Mouse (Mus musculus) forebrain, embryonic 16.5 days (tissue): ENCODE results near the gene Mthfsd. TPM values are rescaled to one million over a fixed set of nuclear protein-coding genes. Genes with fewer than 3 reads are reported as not detected.

ENCODE experiments used
- ATAC-seq: fragments of 200-750 bp; cut with Nextera tagmentation; 2 replicates; pipeline ENCODE4 v1.8.0; 2017; ENCODE audit warnings: mild to moderate bottlenecking, moderate library complexity
- H3K27ac ChIP-seq: fragments of 300-500 bp; sonication (generic); 2 replicates; pipeline ENCODE4 v1.5.1; 2014; ENCODE audit warnings: low read length, control low read depth
- H3K27me3 ChIP-seq: fragments of 300-500 bp; sonication (generic); replicated peaks from 2 replicates; pipeline ENCODE4 v1.6.1; 2014; ENCODE audit warnings: low read length; ENCODE audit not compliant: control insufficient read depth, insufficient read depth
- H3K36me3 ChIP-seq: fragments of 300-500 bp; sonication (generic); 2 replicates; pipeline ENCODE4 v1.6.1; 2014; ENCODE audit not compliant: control insufficient read depth, insufficient read depth
- H3K4me1 ChIP-seq: fragments of 300-500 bp; sonication (generic); replicated peaks from 2 replicates; pipeline ENCODE4 v1.6.1; 2014; ENCODE audit warnings: low read length; ENCODE audit not compliant: control insufficient read depth, insufficient read depth
- H3K4me2 ChIP-seq: fragments of 300-500 bp; sonication (generic); 2 replicates; pipeline ENCODE4 v1.6.1; 2014; ENCODE audit warnings: mild to moderate bottlenecking, low read length, control low read depth
- H3K4me3 ChIP-seq: fragments of 300-500 bp; sonication (generic); replicated peaks from 2 replicates; pipeline ENCODE4 v1.5.1; 2014; ENCODE audit warnings: mild to moderate bottlenecking, low read length, control low read depth
- H3K9ac ChIP-seq: fragments of 300-500 bp; sonication (generic); replicated peaks from 2 replicates; pipeline ENCODE4 v1.6.1; 2014; ENCODE audit warnings: low read depth, low read length, control low read depth
- H3K9me3 ChIP-seq: fragments of 300-500 bp; sonication (generic); 2 replicates; pipeline ENCODE4 v1.6.1; 2016; ENCODE audit warnings: low read length; ENCODE audit not compliant: control insufficient read depth
- WGBS: fragments of 180-500 bp; shearing (Covaris S2); extraction: QIAGEN DNeasy Blood & Tissue Kit; methylation state at CpG from one replicate; pipeline ENCODE4 v1.1.7; 2014; 5-methylcytosine and 5-hydroxymethylcytosine counted together
- polyA plus RNA-seq: library from polyadenylated mRNA; unstranded; fragments of >200 nt; fragmentation: Nextera tagmentation; extraction: Ambion mirVana; gene quantifications from 2 replicates; pipeline ENCODE4 v1.2.1, GENCODE M21; 2015

The Mthfsd gene
- polyA plus RNA-seq, 1 experiment from 2014 or later: 60.0 TPM

DNA sequence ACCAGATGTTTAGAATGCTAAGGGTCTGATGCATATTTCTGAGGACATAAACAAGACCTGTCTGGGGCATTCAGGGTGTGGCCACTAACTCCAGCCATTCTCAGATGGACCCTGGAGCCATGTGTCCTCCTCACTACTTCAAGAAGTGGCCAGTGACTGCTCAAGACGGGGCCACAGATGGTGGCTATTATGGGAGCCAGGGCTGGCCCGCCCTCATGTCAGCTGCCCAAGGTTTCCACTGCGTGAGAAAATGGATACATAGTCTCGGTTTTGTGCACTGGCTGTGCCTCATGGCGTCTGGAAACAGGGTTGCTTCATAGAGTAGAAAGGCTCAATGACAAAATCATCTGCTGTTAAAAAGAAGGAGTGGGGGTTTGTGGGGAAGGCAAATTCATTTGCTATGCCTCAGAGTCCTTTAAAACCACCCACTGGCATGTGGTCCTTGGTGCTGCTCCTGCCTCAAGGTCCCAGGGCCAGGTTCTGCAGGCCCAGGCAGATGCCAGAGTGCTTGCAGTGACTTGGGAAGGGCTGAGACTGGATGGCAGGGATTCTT lies 24.8 kb upstream of the Mthfsd start:
- no peak overlapping the region for H3K4me2 ChIP-seq
- 75% methylated on average over 5 of the region's 5 CpGs for WGBS

DNA sequence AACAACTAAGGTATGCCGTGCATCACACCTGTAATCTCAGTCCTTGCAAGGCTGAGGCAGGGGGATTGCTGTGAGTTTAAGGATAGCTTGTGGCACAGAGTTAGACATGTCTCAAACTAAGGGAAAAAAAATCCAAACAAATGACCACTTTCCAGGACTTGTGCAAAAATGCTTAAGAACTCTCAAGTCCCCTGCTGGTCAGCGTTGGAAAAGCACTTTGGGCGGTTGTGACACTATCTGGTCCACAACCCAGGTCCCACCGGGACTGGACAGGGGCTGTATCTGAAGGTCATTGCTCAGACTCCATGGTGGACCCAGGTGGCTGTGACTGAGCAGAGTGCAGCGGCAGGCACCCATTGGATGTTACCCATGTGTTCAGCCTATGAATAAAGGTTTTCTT lies 22.3 kb upstream of the Mthfsd start:
- peaks cover 56% of the 10 kb centered on the region for H3K27me3 ChIP-seq
- no peaks in the 10 kb centered on the region for H3K36me3 ChIP-seq
- H3K4me1 ChIP-seq: peaks cover 18% of the 10 kb centered on the region
- no peak overlapping the region for H3K9ac ChIP-seq
- H3K27ac ChIP-seq: no peak overlapping the region
- H3K4me3 ChIP-seq: no peak overlapping the region
- no peaks in the 10 kb centered on the region for H3K9me3 ChIP-seq
- 33% methylated on average over 5 of the region's 5 CpGs for WGBS
- no peak for ATAC-seq
- H3K4me2 ChIP-seq: no peak overlapping the region

More for the DNA sequence above, 24.8 kb upstream of the Mthfsd start:
- H3K4me1 ChIP-seq: peaks cover 13% of the 10 kb centered on the region
- H3K36me3 ChIP-seq: no peaks in the 10 kb centered on the region
- H3K27me3 ChIP-seq: peaks cover 39% of the 10 kb centered on the region
- H3K27ac ChIP-seq: no peak overlapping the region
- no peak for ATAC-seq
- H3K4me3 ChIP-seq: no peak overlapping the region
- H3K9ac ChIP-seq: no peak overlapping the region
- H3K9me3 ChIP-seq: peaks cover 7% of the 10 kb centered on the region; the same call in 1 of the 2 replicates

DNA sequence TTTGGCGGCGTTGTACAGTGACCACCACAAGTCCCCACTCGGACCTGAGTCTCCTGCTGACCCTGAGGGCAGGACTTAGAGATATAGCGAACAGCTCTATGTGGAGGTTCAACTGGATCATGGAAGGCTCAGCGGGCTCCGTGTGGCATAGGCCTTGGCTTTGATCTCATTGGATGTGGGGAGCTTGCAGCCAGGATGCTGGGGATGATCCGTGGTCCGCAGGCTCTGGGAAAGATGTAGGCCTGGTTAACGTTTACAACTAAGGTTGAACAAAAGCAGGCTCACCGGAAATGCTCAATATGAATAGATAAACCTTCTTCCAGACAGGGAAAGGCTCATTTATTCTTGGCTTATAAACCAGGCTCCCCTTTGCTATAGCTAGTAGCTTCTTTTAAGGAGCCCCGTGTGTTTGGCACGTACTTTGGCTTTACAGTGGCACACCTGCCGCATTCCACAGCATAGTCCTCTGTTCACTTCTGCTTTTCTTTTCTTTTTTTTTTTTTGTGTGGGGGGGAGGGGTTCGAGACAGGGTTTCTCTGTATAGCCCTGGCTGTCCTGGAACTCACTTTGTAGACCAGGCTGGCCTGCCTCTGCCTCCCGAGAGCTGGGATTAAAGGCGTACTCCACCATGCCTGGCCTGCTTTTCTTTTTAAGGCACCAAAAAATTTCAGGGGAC lies 21.2 kb upstream of the Mthfsd start:
- Histone ChIP-seq H3K4me1 (peaks cover 21% of the 10 kb centered on the region), H3K36me3 (no peaks in the 10 kb centered on the region), H3K27ac (no peak overlapping the region), H3K27me3 (peaks cover 67% of the 10 kb centered on the region), H3K4me3 (no peak overlapping the region), H3K9me3 (no peaks in the 10 kb centered on the region), H3K4me2 (no peak overlapping the region), H3K9ac (no peak overlapping the region)
- no peak for ATAC-seq
- WGBS: 12% methylated on average over 16 of the region's 16 CpGs

DNA sequence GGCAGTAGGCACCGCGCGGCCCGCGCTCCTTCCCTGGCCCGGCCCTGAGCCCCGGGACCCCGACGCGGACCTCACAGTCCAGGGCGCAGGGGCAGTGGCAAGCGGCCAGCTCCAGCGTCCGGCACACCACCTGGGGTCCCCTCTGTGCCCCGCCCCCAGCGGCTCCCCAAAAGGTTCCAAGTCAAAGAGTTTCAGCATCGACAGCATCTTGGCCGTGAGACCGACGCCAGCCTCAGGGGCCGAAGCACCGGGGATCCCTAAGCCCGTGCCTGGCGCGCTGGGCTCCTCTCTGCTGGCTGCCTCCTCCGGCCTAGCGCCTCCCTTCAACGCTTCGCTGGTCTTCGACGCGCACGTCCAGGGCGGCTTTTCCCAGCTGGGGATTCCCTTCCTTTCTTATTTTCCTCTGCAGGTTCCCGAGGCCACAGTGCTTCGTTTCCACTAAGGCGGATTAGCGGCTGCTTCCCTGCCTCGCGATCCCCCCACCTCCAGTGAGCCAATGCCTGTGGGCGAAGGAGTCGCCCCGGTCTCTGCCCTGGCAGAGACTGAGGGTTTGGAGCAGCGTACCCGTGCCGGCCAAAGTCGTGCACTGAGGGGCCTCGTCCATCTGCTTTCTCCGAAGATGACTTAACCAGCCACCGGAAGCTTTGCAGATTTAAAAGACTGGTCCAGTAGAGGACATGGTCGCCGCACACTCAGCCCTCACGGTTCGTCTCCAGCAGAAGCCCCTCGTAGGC lies 20.5 kb upstream of the Mthfsd start:
- Histone ChIP-seq H3K9ac (no peak overlapping the region), H3K36me3 (no peaks in the 10 kb centered on the region), H3K27ac (no peak overlapping the region), H3K4me3 (0 out of 2 replicates have a peak overlapping the region, but pooled peaks have one; percentile 4), H3K4me2 (peak overlapping the region; percentile 26; the same call in 1 of the 2 replicates), H3K27me3 (peaks cover 74% of the 10 kb centered on the region), H3K4me1 (peaks cover 21% of the 10 kb centered on the region), H3K9me3 (0 out of 2 replicates have a peak, but pooled peaks cover 2% of the 10 kb centered on the region)
- ATAC-seq: no peak
- under 1% methylated on average over 55 of the region's 55 CpGs for WGBS

DNA sequence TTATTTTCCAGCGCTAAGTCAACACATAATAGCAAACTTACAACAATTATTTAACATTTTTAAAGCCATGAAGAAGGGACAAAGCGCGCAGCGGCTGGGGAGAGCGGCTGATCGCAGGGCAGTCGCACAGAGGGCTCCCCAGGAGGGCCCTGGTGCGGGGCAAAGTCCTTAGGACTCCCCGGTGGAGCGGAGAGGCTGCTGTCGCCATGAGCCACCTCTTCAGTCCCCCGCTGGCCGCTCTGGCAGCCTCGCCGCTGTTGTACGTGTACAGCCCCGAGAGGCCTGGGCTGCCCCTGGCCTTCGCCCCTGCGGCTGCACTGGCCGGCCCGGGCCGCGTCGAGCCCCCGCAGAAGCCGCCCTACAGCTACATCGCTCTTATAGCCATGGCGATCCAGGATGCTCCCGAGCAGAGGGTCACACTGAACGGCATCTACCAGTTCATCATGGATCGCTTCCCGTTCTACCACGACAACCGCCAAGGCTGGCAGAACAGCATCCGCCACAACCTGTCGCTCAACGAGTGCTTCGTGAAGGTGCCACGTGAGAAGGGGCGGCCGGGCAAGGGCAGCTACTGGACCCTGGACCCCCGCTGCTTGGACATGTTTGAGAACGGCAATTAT lies 19.7 kb upstream of the Mthfsd start, which contains the start of gene Foxl1:
Gene Foxl1, plus strand, starts transcription at position 185 of the 620 bp plus-strand sequence.
- no peak for ATAC-seq
- Histone ChIP-seq H3K27me3 (peaks cover 82% of the 10 kb centered on the region), H3K9me3 (0 out of 2 replicates have a peak, but pooled peaks cover 2% of the 10 kb centered on the region), H3K27ac (no peak within 1 kb of the TSS), H3K36me3 (no peaks in the 10 kb centered on the region), H3K9ac (no peak within 1 kb of the TSS), H3K4me1 (peaks cover 21% of the 10 kb centered on the region), H3K4me3 (0 out of 2 replicates have a peak within 1 kb of the TSS, but pooled peaks have one; percentile 4), H3K4me2 (peak within 1 kb of the TSS; percentile 26; the same call in 1 of the 2 replicates)
- WGBS: 1% methylated on average over 43 of the region's 43 CpGs

DNA sequence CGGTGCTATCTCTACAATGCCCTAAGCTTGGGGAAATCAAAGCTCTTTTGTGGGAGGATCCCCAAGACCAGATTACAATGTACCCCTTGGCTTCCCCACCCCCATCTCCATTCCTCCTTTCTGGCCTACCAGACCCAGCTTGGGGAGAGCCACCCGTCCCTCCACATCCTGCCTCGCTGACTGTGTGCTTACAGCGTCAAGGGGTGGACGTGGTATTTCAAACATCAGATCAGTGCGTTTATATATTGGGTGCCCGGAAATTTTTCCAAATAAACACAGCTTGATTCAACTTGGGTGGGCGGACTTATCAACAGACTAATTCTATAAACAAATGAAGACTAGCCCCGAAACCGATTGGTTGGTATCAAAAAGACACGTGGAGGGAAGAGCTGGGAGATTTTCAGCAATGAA lies 19.1 kb upstream of the Mthfsd start:
- Histone ChIP-seq H3K9ac (no peak overlapping the region), H3K9me3 (0 out of 2 replicates have a peak, but pooled peaks cover 2% of the 10 kb centered on the region), H3K27ac (no peak overlapping the region), H3K4me1 (peaks cover 21% of the 10 kb centered on the region), H3K36me3 (no peaks in the 10 kb centered on the region), H3K4me2 (no peak overlapping the region), H3K27me3 (peaks cover 87% of the 10 kb centered on the region), H3K4me3 (no peak overlapping the region)
- WGBS: under 1% methylated on average over 11 of the region's 11 CpGs
- ATAC-seq: no peak

DNA sequence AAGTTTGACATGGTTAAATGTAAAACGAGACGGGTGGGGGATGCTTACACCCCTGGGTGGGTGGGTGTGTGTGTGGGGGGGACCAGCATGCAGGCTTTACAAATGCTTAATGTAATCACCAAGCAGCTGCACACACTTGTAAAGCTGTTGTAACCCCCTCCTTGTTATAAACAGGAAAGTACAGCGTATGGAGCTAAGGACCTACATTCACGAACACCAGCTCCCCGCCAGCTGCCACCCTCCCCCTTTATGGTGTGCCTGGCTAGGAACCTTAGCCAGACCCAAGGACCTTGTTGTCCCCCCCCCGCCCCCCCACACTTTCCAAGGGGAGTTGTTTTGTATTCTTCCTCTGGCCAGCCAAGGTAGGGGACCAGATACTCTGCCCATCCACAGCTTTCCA lies 18.5 kb upstream of the Mthfsd start:
- WGBS: 2% methylated on average over 5 of the region's 6 CpGs
- Histone ChIP-seq H3K4me2 (no peak overlapping the region), H3K36me3 (no peaks in the 10 kb centered on the region), H3K4me1 (peaks cover 21% of the 10 kb centered on the region), H3K27me3 (peaks cover 87% of the 10 kb centered on the region), H3K27ac (no peak overlapping the region), H3K9ac (no peak overlapping the region), H3K9me3 (0 out of 2 replicates have a peak, but pooled peaks cover 2% of the 10 kb centered on the region), H3K4me3 (no peak overlapping the region)
- no peak for ATAC-seq

DNA sequence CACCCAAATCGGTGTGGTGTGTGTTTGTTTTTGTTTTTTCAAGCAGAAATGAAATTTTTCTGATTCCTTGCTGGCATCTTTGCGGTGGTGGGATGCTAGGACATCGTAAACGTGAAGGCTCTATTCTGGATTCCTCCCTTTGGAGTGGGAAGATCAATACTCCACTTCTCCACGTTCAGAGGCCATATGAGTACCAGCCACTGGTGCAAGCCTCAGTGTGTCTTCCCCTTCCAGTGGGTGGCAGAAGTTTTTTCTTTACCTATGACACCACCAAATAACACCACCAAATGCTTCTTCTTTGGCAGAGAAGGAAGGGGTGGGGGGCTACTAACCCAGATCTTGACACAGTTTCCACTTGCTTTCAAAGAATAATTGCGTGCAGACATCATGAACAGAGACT lies 18.0 kb upstream of the Mthfsd start:
- Histone ChIP-seq H3K4me1 (peaks cover 21% of the 10 kb centered on the region), H3K27me3 (peaks cover 87% of the 10 kb centered on the region), H3K9me3 (0 out of 2 replicates have a peak, but pooled peaks cover 2% of the 10 kb centered on the region), H3K4me3 (no peak overlapping the region), H3K9ac (no peak overlapping the region), H3K27ac (no peak overlapping the region), H3K4me2 (no peak overlapping the region), H3K36me3 (no peaks in the 10 kb centered on the region)
- WGBS: 4% methylated on average over 6 of the region's 6 CpGs
- no peak for ATAC-seq
